Mouse (Mus musculus) thymus, postnatal 10 days (tissue): ENCODE data around the gene Dvl1.

ENCODE experiments used
- DNase-seq, 2 experiments: peaks; one replicate each; pipeline ENCODE4 v3.0.0; 2021; ENCODE audit warnings: low spot score in 2 of 2

The Dvl1 gene

DNA sequence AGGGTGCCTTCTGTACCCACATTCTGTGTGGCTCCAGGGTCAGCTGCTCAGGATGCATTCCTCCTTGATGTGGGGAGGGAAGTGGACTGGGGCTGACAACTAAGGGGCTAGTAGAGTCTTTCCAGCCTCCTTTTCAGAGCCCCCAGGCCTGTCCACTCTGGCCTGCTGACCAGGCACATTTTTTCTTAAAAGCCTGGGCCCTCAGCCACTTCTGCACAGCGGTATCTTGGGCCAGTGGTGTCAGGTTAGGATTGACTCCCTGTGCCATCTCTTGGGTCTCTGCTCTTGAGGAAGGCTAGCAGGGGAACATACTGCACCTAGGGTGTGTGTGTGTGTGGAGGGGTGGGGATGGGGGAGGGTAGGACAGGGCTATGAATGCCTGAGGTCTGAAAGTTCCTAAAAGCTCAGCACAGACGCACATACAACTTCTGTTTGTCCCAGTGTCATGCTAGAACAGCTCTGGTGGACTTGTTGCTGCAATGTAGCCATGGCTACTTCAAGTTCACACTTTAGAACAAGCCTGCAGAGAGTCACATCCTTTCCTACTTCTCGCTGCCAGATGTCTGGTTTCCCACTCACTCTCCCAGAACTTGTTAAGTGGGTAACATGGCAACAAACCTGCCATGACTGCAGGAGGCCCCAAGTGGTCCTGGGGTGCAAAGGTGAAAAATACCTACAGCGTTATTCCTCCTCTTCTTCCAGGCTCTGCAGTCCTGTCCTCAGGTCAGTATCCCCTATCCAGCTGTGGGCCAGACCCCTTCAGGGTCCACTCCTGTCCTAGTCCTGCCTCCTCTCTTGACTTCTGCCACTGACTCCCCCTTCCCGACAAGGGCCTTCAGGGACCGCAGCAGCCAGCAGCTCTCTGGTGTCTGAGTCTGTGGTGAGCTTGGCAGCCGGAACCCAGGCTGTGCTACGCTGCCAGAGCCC, 6.9 kb upstream of the Dvl1 start:
- DNase-seq: no peak

DNA sequence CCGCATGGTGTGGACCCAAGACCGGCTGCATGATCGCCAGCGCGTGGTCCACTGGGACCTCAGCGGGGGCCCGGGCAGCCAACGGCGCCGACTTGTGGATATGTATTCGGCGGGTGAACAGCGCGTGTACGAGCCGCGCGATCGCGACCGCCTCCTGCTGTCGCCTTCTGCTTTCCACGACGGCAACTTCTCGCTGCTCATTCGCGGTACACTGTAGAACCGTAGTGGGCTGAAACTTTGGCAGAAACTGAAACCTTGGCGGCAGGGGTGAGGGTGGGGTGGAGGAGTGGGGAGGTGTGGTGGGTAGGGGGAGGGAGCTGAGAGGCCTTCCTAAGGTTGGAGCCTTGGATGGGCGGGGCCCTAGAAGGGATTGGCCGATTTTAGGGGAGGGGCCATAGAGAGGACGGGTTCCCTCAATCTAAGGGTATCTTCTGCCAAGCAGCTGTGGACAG, 6.2 kb upstream of the Dvl1 start:
- peak; percentile 57 to 66 for DNase-seq

DNA sequence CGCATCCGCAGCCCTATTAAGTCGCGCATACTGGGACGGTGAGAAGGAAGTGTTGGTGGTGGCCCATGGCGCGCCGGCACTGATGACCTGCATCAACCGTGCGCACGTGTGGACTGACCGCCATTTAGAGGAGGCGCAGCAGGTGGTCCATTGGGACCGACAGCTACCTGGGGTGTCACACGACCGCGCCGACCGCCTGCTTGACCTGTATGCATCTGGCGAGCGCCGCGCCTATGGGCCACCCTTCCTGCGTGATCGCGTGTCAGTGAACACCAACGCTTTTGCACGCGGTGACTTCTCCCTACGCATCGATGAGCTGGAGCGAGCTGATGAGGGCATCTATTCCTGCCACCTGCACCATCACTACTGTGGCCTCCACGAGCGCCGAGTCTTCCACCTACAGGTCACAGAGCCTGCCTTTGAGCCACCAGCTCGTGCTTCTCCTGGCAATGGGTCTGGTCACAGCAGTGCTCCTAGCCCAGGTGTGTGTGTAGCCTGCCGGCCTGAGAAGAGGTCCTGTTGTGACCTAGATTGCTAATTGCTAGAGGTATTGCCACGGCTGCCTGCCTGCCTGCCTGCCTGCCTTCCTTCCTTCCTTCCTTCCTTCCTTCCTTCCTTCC, 5.4 kb upstream of the Dvl1 start:
- DNase-seq: no peak

DNA sequence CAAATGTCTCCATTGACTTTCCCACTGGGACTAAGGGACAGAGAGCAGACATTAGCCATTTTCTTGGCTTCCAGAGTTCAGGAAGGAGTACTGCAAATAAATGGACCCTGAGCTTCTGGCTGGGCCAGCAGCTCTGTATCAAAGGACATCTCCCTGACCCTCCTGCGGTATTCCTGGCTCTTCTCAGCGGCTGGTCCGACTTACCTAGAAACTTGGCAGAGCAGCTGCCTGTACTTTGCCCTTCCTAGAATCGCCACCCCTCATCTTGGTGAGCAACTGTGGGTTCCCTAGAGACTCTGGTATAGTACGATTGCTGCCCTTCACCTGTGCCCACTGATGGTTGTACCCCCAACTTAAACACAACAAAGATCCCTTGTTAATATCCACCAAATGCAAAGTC, 4.0 kb upstream of the Dvl1 start:
- DNase-seq: no peak

DNA sequence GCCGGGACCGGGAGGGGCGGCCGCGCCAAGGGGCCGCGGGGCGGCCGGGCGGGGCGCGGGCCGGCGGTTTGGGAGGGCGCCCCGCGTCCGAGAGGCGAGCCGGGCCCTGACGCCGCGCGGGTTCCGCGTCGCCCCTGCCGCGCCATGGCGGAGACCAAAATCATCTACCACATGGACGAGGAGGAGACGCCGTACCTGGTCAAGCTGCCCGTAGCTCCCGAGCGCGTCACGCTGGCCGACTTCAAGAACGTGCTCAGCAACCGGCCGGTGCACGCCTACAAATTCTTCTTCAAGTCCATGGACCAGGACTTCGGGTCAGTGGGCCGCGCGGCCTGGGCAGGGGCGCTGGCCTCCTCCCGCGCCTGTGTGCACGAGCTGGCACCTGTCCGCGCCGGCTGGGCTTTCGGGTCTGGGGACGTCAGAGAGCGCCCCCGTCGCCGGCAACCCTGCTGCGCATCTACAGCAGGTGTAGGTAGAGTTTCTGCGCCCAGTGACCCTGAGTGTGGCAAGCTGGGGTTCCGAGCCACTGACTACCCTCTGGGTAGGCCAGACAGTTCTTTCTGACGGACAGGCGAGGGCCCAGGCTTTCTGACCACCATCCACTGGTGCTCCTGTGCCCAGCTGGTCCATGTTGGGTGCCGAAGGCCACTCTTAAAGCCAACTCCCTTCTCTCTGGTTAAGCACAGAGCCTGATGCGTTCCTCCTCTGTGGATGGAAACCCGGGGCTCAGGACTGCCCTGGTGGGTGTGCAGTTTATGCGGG, 570 bp downstream of the Dvl1 start:
- peak; percentile 45 to 57 for DNase-seq

DNA sequence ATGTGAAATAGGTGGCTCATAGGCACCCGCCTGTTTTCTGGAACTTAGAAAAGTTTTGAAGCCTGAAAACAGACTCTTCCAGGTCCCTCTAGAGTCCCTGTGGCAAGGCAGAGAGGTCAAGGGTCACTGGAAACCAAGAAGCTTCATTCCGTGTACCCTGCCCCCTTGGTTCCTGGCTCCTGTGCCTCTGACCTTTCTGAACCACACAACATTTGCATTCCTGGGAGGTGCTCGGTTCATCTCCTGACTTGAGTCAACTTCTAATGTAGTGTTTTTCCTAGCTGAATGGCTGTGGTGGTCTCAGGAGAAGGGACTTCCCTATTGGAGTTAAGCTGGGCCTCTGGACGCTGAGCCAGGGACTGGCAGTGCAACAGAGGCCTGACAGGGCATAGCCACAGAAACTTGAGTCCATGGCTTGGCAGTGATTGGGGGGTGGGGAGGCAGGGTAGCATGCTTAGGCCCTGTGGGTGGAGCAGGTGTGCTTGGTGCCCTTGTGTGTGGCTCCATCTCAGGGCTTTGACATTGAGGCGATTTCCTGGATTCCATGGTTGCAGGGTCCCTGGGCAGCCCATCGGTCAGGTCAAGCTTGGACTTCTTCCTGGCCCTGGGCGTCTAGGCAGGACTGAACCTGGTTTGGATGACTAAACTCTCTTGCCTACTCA, 1.4 kb downstream of the Dvl1 start:
- no peak for DNase-seq

DNA sequence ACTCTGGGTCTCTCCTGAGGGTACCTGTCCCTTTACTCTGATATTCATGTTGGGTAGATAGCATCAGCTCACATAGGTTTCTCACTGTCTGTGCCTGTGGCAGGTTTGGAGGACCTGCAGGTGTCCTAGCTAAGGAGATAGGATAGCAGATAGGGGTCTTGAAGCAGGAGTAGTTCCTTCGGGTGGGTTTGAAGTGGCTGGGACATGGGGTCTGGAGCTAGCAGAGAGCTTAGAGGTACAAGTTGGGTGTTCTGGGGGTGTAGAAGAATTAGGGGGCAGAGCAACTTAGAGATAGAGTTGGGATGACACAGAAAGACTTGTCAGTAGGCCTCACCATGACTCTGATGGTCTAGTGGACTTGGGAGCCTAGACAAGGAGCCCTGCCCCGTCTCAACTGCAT, 2.2 kb downstream of the Dvl1 start:
- DNase-seq: no peak

DNA sequence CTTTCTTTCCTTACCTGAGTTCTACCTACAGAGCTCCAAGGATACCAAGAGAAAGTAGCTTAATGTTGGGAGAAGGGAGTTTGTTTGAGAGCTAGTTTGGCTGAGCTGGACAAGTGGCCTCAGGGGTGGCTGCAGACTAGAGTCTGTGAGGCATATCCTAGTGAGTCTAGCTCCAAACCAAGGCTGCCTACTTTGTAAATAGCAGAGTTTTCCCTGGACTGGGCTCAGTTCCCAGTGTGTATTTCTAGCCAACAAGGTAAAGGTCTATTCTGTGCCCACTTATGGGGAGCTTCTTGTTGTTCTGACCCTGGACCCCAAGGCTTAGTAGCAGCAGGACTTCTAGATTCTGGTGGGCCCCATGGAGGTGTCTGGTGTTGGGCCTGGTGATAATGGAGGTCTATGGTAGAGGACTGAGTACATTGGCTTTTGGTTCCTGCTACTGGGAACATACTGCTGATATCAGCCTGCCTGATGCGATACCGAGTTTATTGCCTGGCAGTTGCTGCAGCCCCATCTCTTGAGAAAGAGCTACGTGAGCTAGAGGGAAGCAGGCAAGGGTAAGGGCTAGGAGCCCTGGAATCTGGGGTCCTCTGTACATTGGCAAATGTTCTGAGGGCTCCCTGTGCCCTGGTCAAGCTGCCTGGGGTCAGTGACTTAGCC, 2.7 kb downstream of the Dvl1 start:
- no peak for DNase-seq

DNA sequence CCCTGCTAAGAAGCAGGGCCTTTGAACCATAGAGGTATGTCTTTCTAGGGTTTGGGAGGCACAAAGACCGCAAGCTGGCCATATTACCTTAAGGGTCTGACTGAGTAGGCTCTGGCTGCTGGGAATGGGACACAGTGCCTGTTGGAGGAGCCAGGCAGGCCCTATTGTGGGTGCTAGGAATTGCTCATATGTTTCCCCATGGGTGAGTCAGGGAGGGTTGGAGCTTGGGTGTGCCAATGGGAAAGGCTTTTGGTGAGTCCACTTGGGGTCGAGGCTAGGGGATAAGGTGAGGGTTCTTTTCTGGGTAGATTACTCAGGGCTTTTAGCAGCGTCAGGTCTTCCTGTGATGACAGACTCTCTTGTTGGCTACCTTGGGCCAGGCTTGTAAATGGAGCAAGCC, 4.2 kb downstream of the Dvl1 start:
- DNase-seq: no peak

DNA sequence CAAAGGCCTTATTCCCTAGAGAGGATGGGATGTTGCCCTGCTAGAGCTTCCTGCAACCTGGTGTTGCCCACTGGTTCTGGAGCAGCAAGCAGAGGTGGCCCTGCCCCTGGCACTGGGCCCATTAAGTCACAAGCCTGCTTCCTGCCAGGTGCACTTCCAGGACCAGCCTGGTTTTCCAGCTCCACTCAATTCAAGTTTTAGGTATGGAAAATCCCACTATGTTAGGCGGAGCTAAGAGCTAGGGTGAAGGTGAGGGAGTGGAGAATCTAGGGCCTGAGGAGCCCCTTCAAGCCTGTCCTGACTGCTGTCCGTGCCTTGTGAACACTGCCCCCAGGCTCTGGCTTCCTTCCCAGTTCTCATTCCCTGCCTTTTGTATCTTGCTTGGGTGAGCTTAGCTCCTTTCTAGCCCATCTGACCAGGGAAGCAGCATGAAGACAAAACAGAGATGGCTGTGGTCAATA, 4.8 kb downstream of the Dvl1 start:
- no peak for DNase-seq

DNA sequence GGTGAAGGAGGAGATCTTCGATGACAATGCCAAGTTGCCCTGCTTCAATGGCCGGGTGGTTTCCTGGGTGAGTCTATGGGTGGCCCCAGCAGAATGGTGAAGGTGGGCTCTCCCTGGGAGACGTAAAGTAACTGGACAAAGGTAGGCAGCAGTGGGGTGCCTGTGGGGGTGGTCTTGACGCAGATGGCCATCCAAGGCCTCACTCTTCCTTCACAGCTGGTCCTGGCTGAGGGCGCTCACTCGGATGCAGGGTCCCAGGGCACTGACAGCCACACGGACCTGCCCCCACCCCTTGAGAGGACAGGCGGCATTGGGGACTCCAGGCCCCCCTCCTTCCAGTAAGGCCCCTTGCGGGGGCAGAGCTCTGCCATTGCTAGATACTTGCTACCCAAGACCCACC, 6.2 kb downstream of the Dvl1 start:
- no peak for DNase-seq

DNA sequence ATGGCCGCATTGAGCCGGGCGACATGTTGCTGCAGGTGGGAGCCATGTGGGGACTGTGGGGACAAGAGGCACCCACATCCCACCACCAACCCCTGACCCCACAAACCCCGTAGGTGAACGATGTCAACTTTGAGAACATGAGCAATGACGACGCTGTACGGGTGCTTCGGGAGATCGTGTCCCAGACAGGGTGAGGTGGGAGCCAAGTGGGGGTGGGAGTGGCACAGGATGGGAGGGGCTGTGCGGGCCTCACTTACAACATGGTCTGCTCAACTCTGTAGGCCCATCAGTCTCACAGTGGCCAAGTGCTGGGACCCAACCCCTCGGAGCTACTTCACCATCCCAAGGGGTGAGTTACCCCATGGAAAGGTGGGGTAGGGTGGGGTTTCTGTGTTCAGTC, 7.8 kb downstream of the Dvl1 start:
- DNase-seq: no peak

DNA sequence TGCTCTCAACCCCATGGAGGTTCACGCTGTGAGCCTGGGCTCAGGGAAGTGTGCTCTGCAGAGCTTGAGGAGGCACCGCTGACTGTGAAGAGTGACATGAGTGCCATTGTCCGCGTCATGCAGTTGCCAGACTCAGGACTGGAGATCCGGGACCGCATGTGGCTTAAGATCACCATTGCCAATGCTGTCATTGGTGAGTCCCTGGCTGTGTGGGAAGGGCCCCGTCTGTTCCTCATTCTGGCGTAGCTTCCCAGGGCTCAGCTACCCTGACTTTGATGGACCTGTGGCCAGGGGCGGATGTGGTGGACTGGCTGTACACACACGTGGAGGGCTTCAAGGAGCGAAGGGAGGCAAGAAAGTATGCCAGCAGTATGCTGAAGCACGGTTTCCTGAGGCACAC, 8.9 kb downstream of the Dvl1 start:
- DNase-seq: no peak

DNA sequence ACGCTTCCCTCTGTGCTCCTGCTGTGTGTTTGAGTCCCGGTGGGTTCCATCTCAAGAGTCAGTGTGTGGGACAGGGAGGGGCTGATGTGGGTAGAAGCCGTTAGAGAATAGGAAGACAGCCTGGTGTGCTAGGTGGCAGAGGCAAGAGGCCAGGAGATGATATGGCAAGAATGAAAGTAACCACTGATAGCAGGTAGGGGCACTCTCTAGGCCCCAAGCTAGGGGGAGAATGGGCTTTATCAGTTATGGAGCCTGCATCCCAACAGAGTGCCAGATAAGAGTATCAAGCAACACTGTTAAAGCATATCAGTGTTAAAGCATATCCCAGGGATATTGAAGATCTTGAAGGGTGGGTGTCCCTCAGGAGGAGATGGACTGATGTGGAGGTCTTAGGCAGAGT, 9.7 kb downstream of the Dvl1 start:
- no peak for DNase-seq

DNA sequence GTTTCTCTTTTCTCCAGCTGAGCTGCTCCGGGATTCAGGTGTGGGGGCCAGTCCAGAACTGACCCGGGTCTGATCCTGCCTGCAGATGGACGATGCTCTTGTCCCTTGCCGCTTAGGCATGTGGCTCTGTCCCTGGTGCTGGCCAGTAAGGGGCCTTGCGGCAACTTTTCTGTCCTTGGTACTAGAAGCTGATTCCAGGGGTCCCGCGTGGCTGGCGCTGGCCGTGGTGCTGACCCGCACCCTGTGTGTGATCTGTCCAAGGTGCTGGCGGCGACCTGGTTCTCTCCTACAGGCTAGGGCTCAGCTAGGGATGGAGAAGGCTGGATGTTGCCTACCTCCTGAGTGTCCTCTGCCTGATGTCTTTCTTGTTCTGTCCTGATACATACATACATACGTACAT, 12.1 kb downstream of the Dvl1 start:
- DNase-seq: peak in 1 of 2 experiments; percentile 43

DNA sequence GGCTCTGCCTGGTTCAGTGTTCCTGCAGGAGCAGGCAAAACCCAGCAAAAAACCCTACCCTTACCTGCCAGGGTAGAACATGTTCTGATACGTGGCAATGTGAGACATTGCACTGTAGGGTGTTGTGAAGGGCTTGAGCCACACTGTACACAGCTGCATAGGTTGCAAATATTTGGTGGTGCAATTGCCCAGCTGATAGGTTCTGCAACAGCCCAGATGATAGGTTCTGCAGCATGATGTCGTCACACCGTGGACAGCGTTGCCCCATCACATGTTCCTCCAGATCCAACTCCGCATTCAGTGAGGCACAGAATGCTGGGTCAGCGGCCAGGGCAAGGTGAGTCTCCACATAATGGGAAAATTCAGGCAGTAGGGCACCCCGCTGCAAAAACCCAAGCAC, 14.6 kb downstream of the Dvl1 start:
- DNase-seq: no peak

DNA sequence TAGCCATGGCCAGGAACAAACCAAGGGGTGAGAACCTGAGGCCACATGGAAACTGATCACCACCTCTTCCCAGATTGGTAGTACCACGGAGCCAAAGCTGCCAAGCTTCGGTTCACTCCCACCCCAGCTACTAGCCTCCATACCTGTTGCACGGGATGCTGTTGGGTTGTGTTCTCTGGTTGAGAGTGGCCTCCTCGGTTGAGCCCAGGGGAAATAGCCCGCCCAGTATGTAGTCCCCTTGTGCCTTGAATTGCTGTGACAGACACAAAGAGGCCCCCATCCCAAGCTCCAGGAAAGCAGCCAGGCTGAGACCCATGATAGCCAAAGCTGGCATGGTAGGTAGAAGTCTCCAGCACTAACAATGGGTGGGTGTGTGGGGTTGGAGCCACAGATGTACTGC, 15.8 kb downstream of the Dvl1 start, which contains the start of gene Tas1r3:
Gene Tas1r3 (minus strand): TSS at position 362 of the 400 bp plus-strand sequence.
- no peak for DNase-seq

DNA sequence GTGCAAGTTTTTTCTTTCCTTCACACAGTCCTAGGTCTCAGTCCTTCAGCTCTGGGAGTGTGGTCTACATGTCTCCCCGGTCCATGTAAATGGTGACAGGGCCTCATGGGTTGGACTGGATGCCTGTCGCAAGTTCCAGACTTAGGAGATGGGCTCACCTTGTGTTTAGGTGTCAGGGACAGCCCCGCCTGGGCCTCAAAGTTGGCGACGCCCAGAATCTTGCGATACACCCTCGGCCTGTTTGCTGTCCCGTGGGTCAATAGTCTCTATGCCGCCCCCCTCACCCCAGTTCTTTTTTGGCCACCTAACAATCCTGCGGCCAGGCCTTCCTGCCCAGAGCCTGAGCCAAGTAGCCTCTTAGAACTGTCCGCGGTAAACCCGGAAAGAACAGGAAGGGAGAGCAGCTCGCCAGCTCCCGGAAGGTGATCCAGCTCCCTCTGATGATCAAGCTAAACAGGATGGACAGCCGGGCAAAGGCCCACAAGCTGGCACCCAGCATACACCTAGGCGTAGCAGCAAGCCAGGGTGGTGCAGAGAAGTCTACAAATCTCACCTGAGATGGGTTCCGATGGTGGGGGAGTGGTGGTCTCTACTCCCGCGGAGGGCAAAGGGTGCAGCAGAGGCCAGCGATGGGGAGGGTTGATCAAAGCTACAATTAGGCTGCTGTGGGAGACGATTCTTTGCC, 21.6 kb downstream of the Dvl1 start:
- peak in 1 of 2 experiments; percentile 16 for DNase-seq

DNA sequence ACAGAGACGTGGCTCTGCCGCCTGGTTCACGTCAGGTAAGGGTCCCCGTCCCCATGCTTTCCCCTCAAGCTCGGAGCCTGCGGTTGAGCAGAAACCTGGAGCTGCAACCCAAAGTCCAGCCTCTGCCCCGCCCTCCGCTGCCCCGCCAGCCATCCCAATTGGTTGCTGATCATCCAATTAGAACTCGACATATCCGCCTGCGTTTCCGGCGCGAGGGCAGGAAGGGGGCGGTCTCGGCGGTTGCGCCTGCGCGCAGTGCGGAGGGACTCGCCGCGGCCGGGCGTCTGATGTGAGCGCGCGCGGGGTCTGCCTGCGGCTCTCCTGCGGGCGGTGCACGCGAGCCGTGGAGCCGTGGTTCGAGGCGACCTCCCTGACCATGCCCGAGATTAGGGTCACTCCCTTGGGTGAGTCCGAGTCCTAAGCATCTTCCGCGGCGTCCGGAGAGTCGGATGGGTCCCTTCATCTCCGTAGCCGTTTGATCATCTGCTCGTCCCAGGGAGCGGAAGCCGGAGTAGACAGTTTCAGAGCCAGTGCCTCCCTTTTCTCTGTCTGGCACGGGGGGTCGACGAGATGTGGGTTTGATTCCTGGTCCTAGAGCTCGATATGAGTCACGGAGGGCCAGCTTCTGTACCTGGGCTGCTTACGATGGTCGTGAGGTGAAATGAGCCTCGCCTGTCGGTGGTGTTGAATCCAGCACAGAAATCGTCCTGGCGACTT, 22.3 kb downstream of the Dvl1 start, which contains the start of the genes Cptp and Ints11:
Gene Cptp (minus strand): TSS at position 124 of the 717 bp plus-strand sequence.
Gene Ints11 (plus strand): TSS at position 230 of the 717 bp plus-strand sequence.
- peak; percentile 94 to 96 for DNase-seq

DNA sequence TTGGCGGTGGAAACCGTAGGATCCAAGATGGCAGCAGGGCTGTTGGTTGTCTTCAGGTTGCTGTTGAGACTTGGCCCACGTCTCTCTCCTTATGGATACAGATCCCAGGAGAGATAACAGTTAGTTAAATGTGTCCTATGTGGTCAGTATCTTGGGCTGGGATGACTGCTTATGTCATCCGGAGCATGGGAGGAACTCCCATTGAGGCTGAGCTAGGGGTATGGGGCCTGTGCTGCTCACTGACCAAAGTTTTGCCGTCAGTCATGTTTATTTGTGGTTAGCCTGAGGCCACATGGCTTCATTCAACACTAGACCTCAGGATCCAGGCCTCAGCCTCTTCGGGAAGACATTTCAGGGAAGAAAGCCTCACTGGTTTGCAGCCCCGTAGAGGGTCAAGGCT, 24.2 kb downstream of the Dvl1 start:
- DNase-seq: no peak
